Mouse (Mus musculus) T-helper 2 cell (primary cell): ENCODE measurements at regions not wholly inside any gene's neighbourhood (a gene's known extent, or its start where the extent isn't known, plus 50 kb on each side); places are given as distances from the start of the nearest gene placed in this dataset.

Experiments used
- in situ Hi-C: fragments of 300-600 bp; cut with MboI, MseI; formaldehyde crosslinking; loops from one replicate; pipeline ENCODE4 v1.15.1; 2025; ENCODE audit warnings: high pct_unique_total_duplicates

DNA sequence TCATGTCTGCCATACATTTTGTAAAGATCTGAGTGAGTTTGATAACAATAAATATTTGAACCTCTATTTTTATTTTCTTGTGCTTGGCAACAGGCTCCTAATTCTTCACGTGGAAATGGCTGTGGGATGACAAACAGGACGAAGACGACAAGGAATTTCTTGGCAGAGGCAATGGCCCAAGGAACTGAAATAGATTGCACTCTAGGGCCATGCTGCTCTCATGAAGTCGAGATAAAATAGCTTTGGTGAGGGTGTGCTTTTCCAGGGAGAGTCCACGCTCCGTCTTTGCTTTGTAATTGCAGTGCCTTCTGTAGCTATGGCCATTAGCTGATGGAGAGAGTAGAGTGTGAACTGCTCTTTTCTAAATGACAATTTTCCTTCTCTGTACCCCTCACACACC is 50.9 kb upstream of the 1810046K07Rik start:
- in situ Hi-C loops, result no loop called here

DNA sequence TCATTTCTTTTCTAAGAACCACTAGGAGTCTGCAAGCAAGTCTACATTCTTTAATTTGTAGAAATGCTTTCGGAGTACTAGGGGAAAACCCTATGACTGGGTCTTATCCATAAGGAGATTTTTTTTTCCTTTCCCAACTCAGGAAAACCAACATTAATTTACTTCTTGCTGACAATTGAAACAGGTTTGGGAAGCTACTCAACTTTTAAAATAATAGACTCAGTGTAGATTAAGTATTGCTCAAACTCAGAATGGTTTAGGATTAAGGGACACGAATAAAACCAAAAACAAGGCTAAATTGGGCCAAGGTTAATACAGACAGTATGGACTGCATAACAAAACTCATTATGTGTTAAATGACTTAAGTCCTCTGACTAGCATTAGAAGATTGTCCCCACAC is 65.2 kb upstream of the 1810046K07Rik start:
- in situ Hi-C loops, result no loop called here

DNA sequence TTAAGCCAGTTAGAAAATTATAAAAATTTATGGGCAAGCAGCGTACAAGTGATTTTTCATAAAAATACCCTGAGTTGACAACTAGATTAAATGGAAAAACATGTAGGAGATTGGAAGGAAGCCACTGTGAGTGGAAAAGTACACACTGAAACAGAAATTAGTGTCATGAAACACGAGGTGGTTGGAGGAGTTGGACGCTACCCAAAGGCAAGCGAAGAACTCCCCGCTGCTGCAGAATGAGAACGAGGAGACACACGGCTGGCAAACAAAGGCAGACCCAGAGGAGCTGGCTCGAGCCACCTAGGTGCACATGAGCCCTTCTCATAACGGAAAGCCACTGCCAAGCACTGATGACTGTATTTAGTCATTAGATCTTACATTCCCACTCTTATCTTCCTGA is 65.7 kb upstream of the 1810046K07Rik start:
- in situ Hi-C loops, result no loop called here

DNA sequence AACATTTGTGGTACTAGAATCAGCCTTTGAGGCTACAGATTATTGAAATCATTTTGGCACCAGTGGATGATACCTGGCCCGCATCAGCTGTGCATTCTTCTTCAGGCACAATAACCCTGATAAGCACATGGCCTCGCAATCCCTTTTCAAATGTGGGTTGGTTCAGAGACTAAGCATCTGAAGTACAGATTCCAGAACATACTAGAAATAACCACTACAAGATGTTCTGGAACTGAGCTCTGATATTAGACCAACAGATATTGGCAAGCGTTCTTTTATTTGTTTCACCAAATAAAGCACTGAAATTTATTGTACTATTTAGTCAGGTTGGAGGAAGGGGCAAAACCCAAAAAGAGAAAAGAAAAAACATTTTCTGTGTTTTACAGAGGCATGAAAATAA is 68.1 kb upstream of the 1810046K07Rik start:
- in situ Hi-C loops, result no loop called here

DNA sequence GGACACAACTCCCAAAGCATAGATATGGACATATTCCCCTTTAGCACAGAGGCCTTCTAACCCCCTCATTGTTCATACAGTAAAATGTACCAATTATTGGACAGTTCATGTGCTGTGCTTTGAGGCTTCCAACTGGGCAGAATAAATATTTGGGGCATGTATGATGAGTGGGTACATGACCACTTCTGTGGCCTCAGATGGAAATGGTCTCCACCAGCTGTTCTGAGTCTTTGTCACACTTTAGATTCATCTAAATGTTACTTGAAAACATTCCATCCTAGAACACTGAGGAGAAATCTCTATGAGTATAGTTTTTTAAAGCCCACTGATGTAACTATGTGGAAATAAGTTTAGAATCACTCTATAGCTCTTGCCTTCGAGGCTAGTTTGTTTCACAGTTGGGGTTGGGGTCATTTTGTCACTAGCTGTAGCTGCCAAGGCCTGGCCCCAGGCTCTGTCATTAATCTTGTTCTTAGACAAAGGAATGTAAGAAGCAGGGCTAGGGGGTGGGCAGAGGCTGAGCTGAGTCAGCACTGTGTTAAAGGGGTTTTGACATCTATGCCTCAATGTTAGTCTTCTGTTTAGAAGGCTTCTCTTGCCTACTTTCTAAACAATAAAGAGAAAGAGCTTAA is 69.0 kb upstream of the 1810046K07Rik start:
- in situ Hi-C loops, result no loop called here

DNA sequence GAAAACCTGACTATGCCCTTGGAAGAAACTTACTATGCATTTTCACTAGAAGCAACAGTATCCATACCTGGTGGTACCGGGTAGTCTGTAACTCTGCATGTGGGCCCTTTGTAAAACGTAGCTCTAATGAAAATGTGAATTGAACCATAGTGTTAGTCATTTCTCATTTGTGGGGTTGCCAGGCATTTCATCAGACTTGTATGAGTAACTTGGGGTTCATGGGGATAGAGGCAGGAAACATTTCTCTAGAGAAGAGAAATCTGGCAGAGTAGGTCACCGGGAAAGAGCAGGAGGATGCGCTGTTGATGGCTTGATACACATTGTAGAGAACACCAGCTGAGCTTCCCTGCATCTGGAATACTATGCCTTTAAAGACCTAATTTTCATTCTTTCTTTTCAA is 70.2 kb upstream of the 1810046K07Rik start:
- in situ Hi-C loops, result no loop called here

DNA sequence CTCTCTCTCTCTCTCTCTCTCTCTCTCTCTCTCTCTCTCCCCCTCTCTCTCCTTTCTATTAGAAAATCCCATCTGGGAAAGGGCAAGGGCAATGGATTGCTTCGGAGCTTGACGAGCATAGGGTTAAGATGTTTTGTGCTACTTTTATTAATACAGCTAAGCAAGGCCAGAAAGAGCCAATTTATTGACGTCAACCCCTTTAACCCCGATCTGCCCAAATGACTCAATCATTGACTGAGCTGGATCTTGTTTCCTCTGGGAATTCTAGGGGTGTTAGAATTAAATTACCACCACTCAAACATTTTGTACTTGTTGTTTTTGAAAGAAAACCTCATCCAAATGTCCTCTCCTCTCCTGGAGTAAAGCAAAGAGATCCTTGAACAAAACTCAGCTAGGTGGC is 70.6 kb upstream of the 1810046K07Rik start:
- in situ Hi-C loops, result no loop called here

DNA sequence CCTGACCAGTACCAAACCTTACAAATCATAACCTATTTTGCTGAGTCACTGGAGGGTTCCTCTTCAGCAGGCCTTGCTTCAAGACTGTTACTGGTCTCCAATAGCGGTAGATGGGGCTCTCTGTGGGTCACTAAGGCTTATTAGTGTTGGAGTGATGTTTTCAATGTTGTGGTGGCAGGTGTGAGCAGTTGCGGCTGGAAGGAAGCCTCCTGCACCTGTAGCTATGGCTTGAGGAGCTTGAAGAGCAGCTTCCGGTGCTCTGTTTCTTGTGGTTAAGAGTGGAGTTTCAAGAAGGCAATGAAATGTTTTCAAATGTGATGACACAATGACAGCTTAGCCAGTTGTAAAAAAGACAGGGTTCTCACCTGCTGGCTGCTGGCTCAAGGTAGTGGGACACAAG is 73.1 kb upstream of the 1810046K07Rik start:
- in situ Hi-C loops, result no loop called here

DNA sequence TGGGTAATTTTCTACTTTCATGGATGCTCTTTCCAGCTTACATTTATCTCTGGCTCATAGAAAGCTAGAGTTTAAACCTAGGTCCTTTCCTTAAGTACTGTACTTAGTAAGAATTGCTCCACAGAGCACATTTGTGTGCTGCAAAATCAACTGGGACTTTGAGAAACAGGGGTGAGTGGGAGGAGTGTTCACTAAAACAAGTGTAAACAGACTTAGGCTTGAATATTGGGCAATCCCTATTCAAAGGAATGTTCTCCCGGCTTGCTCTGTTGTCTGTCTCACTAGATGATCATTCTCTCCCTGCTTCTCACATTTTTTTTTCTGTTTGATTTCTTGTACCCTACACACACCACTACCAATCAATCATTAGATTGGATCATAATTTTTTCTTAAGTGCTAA is 79.3 kb upstream of the 1810046K07Rik start:
- in situ Hi-C loops, result loop anchor here (5.0 kb wide), 1 partner anchor 49 kb away; no protein-coding TSS in a partner anchor

DNA sequence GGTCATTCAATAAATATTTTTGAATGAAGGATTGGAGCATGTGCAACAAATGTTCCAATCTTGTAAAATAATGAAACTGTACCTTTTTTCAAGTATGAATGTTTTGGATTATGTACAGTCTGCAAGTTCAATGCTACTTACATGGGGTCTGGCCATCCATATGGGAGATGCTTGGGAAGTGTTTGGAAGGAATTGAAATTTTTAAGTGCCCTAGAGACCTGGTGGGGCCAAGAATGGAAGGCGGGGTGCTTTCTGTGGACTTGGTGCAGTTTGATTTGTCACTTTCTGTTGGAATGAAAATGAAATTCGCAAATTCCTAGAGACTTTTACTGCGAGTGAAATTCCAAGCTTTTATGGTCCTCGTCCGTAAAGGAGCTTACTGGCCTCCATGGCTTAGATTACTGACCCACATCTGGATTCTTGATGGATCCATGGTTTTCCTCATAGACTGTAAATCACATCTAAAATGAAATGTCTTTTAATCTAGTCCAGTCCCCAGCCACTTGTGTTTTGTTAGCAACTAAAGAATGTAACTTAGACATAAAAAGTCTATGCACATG is 90.3 kb upstream of the 1810046K07Rik start:
- in situ Hi-C loops, result no loop called here

DNA sequence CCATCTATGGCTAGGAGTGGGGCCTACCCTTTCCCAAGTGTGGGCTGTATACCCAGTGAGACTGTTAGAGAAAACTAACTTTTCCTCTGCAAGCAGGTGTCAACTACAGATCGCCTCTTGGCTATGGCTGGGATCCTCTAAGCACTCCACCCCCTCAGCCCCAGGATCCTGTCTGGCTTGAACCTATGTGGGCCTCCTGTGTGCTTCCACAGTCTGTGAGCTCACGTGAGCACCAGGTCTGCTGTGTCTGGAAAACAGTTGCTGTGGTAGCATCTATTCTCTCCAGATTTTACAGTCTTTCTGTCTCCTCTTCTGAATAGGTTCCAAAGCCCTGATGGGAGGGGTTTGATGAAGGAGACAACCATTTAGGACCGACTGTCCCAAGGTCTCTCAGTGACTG is 93.8 kb upstream of the 1810046K07Rik start:
- in situ Hi-C loops, result no loop called here

DNA sequence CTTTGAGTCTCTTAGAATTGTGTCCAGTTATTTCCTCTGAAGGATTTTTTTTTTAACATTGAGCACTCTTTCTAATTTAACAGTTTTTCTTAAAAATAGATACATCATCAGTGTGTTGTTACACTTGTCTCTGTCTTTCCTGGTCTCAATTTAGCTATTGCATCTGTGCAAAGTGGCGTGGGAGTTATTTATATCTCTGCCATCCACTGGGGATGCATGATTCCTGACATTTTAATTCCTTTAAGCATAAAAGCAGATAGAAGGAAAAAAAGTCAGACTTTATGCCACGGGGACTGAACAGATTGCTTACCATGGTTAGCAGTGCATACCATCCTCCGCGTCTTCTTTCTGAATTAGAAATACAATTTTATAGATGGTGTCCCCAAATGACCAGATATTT is 94.6 kb upstream of the 1810046K07Rik start:
- in situ Hi-C loops, result no loop called here

DNA sequence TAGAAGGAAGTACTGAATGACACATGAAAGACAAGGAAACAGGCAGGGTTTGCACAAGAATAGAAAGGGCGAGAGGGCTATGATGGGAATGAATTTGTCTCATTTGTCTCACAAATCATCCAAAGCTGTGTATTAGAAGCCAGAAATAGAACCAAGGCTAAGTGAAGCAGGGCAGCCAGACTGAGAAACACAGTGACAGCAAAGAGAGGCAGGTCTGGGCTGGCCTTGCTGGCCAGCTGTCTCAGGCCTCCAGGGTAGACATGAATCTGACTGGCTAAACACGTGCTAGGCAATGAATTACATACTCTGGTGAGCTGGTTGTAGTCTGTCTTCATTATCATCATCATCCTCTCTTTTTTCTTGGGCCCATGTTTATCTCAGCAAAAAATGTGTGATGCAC is 101.7 kb upstream of the 1810046K07Rik start:
- in situ Hi-C loops, result no loop called here

DNA sequence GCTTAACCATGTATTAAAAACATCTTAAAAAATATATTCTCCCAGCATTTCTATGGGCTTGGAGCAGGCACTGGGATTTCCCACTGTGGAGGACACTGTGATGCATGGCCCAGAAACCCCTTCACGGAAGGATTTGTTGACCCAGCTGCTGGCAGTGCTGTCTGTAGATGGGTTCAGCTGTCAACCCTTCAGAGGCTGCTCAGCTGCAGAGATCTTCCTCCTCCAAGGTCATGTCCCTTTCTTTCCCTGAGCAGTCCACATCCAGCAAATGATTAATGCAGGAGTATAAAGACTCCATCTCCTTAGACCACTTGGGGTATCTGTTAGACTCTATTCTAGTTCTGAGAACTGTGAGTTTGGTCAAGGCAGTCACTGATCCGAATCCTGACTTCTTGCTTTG is 108.4 kb upstream of the 1810046K07Rik start:
- in situ Hi-C loops, result no loop called here

DNA sequence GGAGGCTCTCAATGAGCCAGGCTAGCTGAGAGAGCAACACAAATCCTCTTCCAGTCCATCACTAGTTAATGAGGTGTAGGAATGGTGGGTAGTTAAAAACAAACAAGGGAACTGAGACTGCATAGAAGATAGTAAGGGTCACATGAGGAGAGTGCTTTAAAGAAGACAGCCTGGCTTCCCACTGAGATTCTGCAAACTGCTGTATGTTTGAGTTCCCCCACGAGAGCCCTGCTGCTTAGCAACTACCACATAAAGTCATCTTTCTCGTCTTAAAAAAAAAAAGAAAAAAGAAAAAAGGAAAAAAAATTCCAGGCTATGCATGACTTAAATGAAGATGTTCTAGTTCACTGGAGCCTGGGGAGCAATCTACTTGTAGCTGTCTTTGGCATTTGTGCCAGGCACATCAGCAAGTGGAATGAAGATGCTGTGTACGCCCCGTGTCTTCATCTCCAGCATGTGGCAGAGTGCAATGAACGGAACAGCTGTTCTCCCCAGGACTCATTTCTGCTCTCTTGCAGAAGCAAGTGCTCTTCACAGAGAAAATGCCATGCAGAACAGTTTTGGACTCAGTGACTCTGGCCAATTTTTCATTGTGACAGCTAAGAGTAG is 113.2 kb upstream of the 1810046K07Rik start:
- in situ Hi-C loops, result no loop called here

DNA sequence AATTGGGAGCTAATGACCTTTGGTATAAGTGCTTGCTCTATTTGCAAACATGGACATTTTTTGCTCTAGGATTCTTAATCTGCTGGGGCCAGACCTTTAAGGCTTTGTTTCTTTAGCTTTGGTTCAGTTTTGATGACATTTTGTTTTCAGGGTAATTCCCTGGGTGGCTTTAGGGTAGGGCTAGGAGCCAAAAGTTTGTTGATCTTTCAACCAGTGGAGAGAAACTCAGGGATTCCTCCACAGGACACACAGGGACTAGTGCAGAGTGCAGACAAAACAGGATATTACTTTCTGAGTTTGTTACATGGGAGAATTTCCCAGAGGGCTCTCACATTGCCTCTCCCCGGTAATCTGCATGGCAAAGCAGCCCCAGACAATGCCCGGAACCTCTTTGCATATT is 127.0 kb upstream of the 1810046K07Rik start:
- in situ Hi-C loops, result loop anchor here (5.0 kb wide), 1 partner anchor 48 kb away; no protein-coding TSS in a partner anchor

DNA sequence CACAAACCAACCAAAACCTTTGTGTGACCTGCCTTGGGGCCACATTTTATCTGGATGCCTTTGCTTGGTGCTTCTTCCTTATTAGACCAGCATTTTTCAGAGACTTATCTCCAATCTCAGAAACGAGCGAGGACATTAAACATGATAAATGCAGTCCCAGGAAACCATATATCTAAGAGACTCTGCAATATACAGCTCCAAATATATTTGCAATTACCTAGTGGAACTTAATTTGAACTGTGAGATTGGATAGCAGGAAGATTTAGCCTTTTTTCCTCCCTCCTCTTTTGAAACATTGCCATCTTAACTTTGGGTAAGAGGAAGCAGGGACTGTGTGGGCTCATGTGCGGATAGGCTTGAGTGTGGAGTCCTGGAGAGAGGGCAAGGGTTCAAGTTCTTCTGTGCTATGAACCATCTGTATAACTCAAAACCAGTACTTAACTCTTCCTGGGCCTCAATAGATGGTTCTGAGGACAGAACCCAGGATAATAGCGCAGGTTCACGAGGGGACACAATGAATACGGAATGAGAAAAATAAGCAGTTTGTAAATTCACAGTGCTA is 133.8 kb upstream of the 1810046K07Rik start:
- in situ Hi-C loops, result no loop called here

DNA sequence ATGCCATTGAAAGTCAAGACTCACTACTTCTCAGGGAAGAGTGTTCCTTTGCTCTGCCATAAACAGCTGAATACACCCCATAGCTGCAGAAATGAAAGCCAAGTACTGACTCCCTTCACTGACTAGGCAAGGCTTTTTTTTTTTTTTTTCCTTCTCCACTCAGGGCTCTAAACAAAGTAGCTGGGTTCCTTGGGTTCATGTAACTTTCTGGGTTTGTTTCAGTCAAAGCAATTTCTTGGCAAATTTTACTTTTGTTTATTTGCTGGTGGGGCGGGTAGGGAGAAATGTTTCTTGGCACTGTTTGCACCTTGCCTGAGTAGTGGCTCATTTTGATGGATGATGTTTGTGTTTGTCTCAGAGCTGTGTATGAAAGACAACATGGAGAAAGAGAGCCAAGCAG is 141.3 kb upstream of the 1810046K07Rik start:
- in situ Hi-C loops, result no loop called here

DNA sequence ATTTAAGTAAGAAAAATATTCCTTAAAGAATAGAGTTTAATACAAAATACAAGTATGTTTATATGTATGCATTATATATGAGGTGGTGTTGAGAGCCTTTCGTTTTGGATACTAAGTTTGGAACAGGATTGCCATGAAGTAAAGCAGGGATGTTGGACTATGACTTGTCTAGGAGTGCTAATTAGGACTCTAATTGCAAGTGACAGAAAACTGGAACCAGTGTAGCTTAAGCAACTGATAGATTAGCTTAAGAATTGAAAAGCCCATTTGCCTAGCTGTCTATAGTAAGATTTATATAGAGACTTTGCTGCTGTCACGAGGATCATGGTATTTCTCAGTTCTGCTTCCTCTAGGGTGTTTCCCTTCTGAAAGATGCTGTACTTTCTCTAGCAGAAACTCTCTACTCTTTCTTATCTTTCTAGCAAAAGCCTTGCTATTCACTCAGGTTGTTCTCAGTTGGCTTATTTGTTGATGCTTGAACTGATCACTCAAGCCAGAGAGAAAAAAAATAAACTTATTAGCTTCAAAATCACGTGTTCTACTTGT is 147.9 kb upstream of the 1810046K07Rik start:
- in situ Hi-C loops, result no loop called here

DNA sequence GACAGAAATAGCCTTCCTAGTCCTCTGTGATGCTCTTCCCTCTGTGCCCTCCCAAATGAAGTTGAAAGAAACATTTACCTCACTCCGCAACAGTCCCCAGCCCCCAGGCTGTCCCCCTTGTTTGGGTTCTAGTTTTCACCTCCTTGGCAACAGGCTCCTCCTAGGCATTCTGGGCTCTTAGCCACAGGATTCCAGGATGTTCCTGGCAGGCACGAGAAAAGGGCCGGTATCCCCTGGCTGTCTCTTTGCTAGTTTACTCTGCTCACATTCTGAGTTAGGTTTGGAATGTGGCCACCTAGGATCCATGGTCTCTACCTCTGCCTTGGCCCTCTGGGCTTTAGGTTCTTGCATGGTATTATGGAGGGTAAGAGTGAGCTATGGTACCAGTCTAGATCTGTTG is 159.1 kb upstream of the 1810046K07Rik start:
- in situ Hi-C loops, result no loop called here

DNA sequence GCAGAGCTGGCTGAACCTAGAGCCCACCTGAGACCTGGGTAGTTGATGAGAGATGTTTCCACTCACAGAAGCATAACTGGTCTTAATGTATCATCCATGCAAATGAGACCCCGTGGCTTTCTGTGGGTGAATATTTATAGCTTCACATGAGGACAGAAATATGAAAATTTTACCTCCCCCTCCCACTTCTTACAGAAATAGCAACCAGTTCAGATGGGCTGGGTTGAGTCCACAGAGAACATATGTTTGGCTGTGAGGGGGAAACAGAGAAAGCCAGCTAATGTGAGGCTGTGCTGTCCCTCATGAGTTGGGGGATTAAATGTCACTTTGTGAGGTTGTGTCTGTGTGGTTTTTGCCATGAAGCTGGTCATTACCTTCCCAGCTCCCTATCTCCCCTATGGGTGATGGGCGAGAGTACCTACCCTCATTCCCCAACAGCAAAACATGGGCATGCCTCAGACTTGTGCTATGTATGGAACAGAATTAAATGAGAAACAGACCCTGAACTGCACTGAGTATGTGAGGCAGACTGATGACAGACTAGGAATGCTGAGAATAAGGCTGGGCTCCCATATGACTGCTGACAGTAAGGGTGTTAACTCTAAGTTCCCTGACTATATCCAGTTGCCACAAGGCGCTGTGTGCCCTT is 178.7 kb upstream of the 1810046K07Rik start:
- in situ Hi-C loops, result no loop called here

DNA sequence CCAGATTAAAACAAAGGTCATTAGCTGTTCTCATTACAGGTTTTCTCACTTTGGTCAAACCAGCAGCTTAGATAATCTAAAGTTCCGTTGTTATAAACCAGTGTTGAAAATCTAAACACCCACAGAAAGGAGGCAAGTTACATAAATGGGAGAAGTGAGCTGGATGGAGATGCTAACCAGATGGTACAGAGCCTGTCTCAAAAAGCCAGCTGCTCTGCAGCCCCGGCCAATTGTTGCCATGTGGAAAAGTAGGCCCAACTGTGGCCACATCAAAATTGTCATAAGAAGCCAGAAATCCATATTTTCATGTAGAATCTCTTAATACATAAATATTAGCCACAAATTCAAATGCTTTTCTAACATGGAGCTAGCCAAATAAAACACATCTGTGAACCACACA is 188.9 kb upstream of the 1810046K07Rik start:
- in situ Hi-C loops, result no loop called here
